Comparison of ENCODE assay signal across 40 mouse cellular contexts in genomic region chr5:30161836-30162235, GRCm38 (mm10). TPM values are rescaled to one million over a fixed set of nuclear protein-coding genes. Genes with fewer than 3 reads are reported as not detected.
"Had no signal": no experiment of that assay in that cellular context is flagged by ENCODE, and none has a peak within 500 bp of the region (broad histone marks: within the 10 kb centered on the region; RNA-seq: fewer than 3 reads in every experiment).

No protein-coding gene starts in this region.

- H3K4me1 ChIP-seq: hindbrain, embryonic 10.5 days; kidney, embryonic 15.5 days; limb, embryonic 15.5 days had no signal

- H3K4me2 ChIP-seq: heart, embryonic 12.5 days; hindbrain, embryonic 12.5 days; hindbrain, embryonic 14.5 days; kidney, embryonic 15.5 days; limb, embryonic 13.5 days; limb, embryonic 15.5 days; liver, embryonic 12.5 days had no signal

- H3K4me3 ChIP-seq: heart, embryonic 10.5 days; heart, embryonic 12.5 days; hindbrain, embryonic 10.5 days; hindbrain, embryonic 12.5 days; kidney, embryonic 15.5 days; limb, embryonic 13.5 days; limb, embryonic 15.5 days; liver, embryonic 12.5 days had no signal

- H3K27ac ChIP-seq: heart, embryonic 10.5 days; hindbrain, embryonic 10.5 days; hindbrain, embryonic 12.5 days; hindbrain, embryonic 14.5 days; kidney, embryonic 15.5 days; kidney, postnatal 0 days; limb, embryonic 13.5 days; limb, embryonic 15.5 days; liver, embryonic 12.5 days; liver, embryonic 14.5 days had no signal

- H3K9ac ChIP-seq: heart, embryonic 12.5 days; hindbrain, embryonic 12.5 days; hindbrain, embryonic 14.5 days; kidney, embryonic 15.5 days; limb, embryonic 13.5 days; limb, embryonic 15.5 days; liver, embryonic 12.5 days; liver, embryonic 14.5 days had no signal

- ATAC-seq: hindbrain, embryonic 16.5 days; inflammation-experienced regulatory T-cells, adult 6 months; liver, embryonic 12.5 days had no signal

- H3K27me3 ChIP-seq: heart, embryonic 12.5 days; hindbrain, embryonic 12.5 days; kidney, embryonic 15.5 days; limb, embryonic 13.5 days; limb, embryonic 15.5 days; liver, embryonic 12.5 days had no signal

- H3K36me3 ChIP-seq: hindbrain, embryonic 12.5 days had no signal

- DNase-seq: gastrocnemius, postnatal 14 days; heart, adult 18-20 months; heart, postnatal 10 days; heart, postnatal 4 days; kidney, adult 11 months; kidney, adult 2 months; kidney, adult 9 months; kidney, postnatal 14 days; kidney, postnatal 36 days; layer of hippocampus, adult 9-11 months; layer of hippocampus, postnatal 36 days; left cerebral cortex, postnatal 4 days had no signal

- H3K9me3 ChIP-seq: heart, embryonic 10.5 days; heart, embryonic 12.5 days; hindbrain, embryonic 10.5 days; hindbrain, embryonic 12.5 days; kidney, embryonic 15.5 days; limb, embryonic 13.5 days; limb, embryonic 15.5 days; liver, embryonic 12.5 days had no signal

RNA-seq across cellular contexts. Expression of gene Adgrf3, which starts 43.7 kb away (rescaled TPM):
- total RNA-seq: gastrocnemius, adult 8-10 months; gastrocnemius, postnatal 14 days; layer of hippocampus, adult 18-20 months; layer of hippocampus, adult 8-10 months; layer of hippocampus, postnatal 14 days; layer of hippocampus, postnatal 36 days; left cerebral cortex, postnatal 25 days; left cerebral cortex, postnatal 4 days; liver, adult 2 months had no signal
- polyA plus RNA-seq: frontal cortex, adult 2 months; hindbrain, embryonic 10.5 days; hindbrain, embryonic 12.5 days; hindbrain, embryonic 14.5 days; hindbrain, embryonic 16.5 days; large intestine, adult 2 months; limb, embryonic 11.5 days; limb, embryonic 13.5 days; liver, adult 2 months; liver, embryonic 12.5 days had no signal

RNA-seq across cellular contexts. Expression of gene 3110082J24Rik, which starts 56.0 kb away (rescaled TPM):
- total RNA-seq: gastrocnemius, adult 8-10 months; gastrocnemius, postnatal 14 days; gastrocnemius, postnatal 4 days; granulocyte monocyte progenitor cell, adult 5-6 weeks; heart, adult 18-20 months; heart, postnatal 10 days; heart, postnatal 25 days; heart, postnatal 4 days; liver, adult 2 months had no signal
- polyA plus RNA-seq: heart, embryonic 12.5 days; heart, embryonic 14.5 days; heart, embryonic 16.5 days; inflammation-experienced regulatory T-cells, adult 6 months; kidney, adult 2 months; kidney, embryonic 15.5 days; kidney, postnatal 0 days; large intestine, adult 2 months; limb, embryonic 11.5 days; limb, embryonic 13.5 days; limb, embryonic 15.5 days; liver, adult 2 months; liver, embryonic 12.5 days; liver, embryonic 14.5 days; liver, embryonic 16.5 days had no signal

RNA-seq across cellular contexts. Expression of gene Garem2, which starts 56.9 kb away (rescaled TPM):
- total RNA-seq: gastrocnemius, adult 8-10 months; granulocyte monocyte progenitor cell, adult 5-6 weeks; liver, adult 2 months had no signal
- polyA plus RNA-seq: inflammation-experienced regulatory T-cells, adult 6 months; liver, adult 2 months had no signal
